Mouse (Mus musculus) yolk sac, embryonic 10.5 days (tissue): Measurements from ENCODE around the gene Olfr1535.
A peak's percentile ranks its signal among the peaks of the same experiment; 100 is the strongest.

Source experiments
- DNase-seq: peaks from one replicate; pipeline ENCODE4 v3.0.0-alpha.2; 2017; ENCODE audit warnings: low spot score

The Olfr1535 gene

GRCm38 (mm10) chr13:21559793-21560192 lies at the start of gene Olfr1535:
Gene Olfr1535 (minus strand): TSS chr13:21559893.
- DNase-seq: no peak

- no peak for DNase-seq
Measured at GRCm38 (mm10) chr13:21591618-21592017, 31.9 kb upstream of the Olfr1535 start.

- no peak for DNase-seq
Measured at GRCm38 (mm10) chr13:21581659-21582058, 22.0 kb upstream of the Olfr1535 start, which contains the start of gene Olfr1364. Gene Olfr1364 (minus strand): TSS chr13:21581759.

- no peak for DNase-seq
Measured at GRCm38 (mm10) chr13:21550416-21551110, 9.1 kb downstream of the Olfr1535 start.

GRCm38 (mm10) chr13:21549487-21549886 lies 10.2 kb downstream of the Olfr1535 start:
- DNase-seq: no peak

- no peak for DNase-seq
Measured at GRCm38 (mm10) chr13:21542708-21543107, 17.0 kb downstream of the Olfr1535 start, which contains the start of gene Olfr1366. Gene Olfr1366 (minus strand): TSS chr13:21542808.

- peak; percentile 94 for DNase-seq
Measured at GRCm38 (mm10) chr13:21530781-21531201, 28.9 kb downstream of the Olfr1535 start, which contains the start of gene Zkscan8. Gene Zkscan8 (minus strand): TSS chr13:21531120.

GRCm38 (mm10) chr13:21530136-21530535 lies 29.6 kb downstream of the Olfr1535 start:
- no peak for DNase-seq

GRCm38 (mm10) chr13:21506221-21506649 lies 53.5 kb downstream of the Olfr1535 start:
- peak; percentile 92 for DNase-seq
